ENCODE assay signal across 8 mouse cellular contexts in the genomic region with DNA sequence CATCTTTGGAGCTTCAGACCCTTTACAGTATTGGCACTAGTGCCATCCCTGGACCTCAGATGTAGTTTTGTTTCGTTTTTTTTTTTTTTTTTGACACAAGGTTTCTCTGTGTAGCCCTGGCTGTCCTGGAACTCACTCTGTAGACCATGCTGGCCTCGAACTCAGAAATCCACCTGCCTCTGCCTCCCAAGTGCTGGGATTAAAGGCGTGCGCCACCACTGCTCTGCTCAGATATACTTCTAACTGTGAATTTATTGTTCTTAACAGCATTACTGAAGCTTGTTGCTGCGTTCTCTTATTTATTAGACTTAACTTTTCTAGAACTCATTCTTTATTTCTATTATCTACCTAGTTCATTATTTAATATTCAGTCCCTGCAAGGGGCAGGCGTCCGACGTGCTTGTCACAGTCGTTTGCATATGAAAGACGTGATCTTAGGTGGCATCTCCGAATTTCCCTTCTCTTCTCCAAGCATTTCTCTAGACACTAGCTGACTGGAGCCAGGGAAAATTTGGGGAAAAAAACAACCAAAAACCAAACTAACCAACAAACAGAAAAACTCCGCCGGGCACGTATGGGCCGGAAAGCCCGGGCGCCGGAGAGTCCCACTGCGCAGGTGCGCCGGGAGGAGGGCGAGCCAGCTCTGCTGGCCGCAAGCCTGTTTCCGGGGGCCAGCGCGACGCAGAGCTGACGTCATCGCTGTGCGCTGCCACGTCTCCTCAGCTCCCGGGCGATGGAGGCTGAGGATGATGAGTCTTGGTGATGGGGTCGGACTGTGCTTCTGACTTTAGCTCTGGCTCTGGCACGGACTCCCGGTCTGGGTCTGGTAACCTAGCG. TPM values are rescaled to one million over a fixed set of nuclear protein-coding genes. Genes with fewer than 3 reads are reported as not detected.
DNase-seq lines count a peak whose midpoint lies in the region; ATAC-seq and TF ChIP-seq lines count a peak whose summit lies in the region.

No protein-coding gene starts in this region.

- peak; percentile 99 for TF ChIP-seq POLR2A in CH12.LX (IDR thresholded peaks at IDR 0.05; ENCODE audit: low read depth, low read length)

- peak overlapping the region; percentile 96 for H3K9ac ChIP-seq in CH12.LX (ENCODE audit: insufficient read depth, low read depth)
- H3K9ac ChIP-seq in forebrain, embryonic 12.5 days: peak overlapping the region; percentile 79
- peak overlapping the region; percentile 72 for H3K9ac ChIP-seq in liver, postnatal 0 days (replicated peaks)
- H3K9ac ChIP-seq in neural tube, embryonic 14.5 days (replicated peaks; ENCODE audit: low read depth, low read length): peak overlapping the region; percentile 92

- peak; percentile 97 for ATAC-seq in forebrain, embryonic 12.5 days (ENCODE audit: low FRiP score)
- ATAC-seq in liver, postnatal 0 days: peak; percentile 99
- ATAC-seq in neural tube, embryonic 14.5 days (ENCODE audit: low read depth): peak; percentile 97

- intact Hi-C loops in heart, postnatal 10 days (cut with DNase I): no loop called here

- no peaks in the 10 kb centered on the region for H3K9me3 ChIP-seq in CH12.LX (replicated peaks; ENCODE audit: low read length)
- H3K9me3 ChIP-seq in forebrain, embryonic 12.5 days: no peaks in the 10 kb centered on the region
- no peaks in the 10 kb centered on the region for H3K9me3 ChIP-seq in liver, postnatal 0 days (ENCODE audit: low read length)
- no peaks in the 10 kb centered on the region for H3K9me3 ChIP-seq in neural tube, embryonic 14.5 days (ENCODE audit: control insufficient read depth, low read length)

- H3K79me2 ChIP-seq in CH12.LX (replicated peaks; ENCODE audit: control insufficient read depth, extremely low read depth, insufficient read depth, poor library complexity, severe bottlenecking): peaks cover 44% of the 10 kb centered on the region

- peaks cover 2% of the 10 kb centered on the region for H3K27me3 ChIP-seq in CH12.LX (replicated peaks)
- peaks cover 23% of the 10 kb centered on the region for H3K27me3 ChIP-seq in forebrain, embryonic 12.5 days
- no peaks in the 10 kb centered on the region for H3K27me3 ChIP-seq in liver, postnatal 0 days (ENCODE audit: insufficient read depth, low read length)
- no peaks in the 10 kb centered on the region for H3K27me3 ChIP-seq in neural tube, embryonic 14.5 days (ENCODE audit: control insufficient read depth, insufficient read depth, low read length)

- in situ Hi-C loops in CH12.LX (cut with MboI; ENCODE audit: low pct_ligation_motif_present, low pct_unique_long_range_greater_than_20kb, low sequenced_read_pairs): no loop called here

- DNase-seq in CH12.LX (ENCODE audit: extremely low read depth): peak; percentile 97
- DNase-seq in c-Kit-positive CD71-positive TER-119-negative erythroid progenitor cells, embryonic 14.5 days (ENCODE audit: low read depth): peak; percentile 90
- DNase-seq in heart, postnatal 10 days: peak; percentile 96 to 97
- peak; percentile 75 for DNase-seq in large intestine, adult 2 months (ENCODE audit: low read depth, low spot score)
- DNase-seq in liver, postnatal 0 days: peak; percentile 95
- peak; percentile 97 for DNase-seq in testis, postnatal 10 days (ENCODE audit: low spot score)

- peak overlapping the region; percentile 29 for H3K4me2 ChIP-seq in CH12.LX (ENCODE audit: insufficient read depth, low read depth, poor library complexity, severe bottlenecking)
- peak overlapping the region; percentile 57 for H3K4me2 ChIP-seq in forebrain, embryonic 12.5 days
- peak overlapping the region; percentile 78 for H3K4me2 ChIP-seq in liver, postnatal 0 days (ENCODE audit: low read depth, low read length)
- H3K4me2 ChIP-seq in neural tube, embryonic 14.5 days (ENCODE audit: low read depth, low read length): peak overlapping the region; percentile 68

- H3K27ac ChIP-seq in CH12.LX (ENCODE audit: insufficient read depth, low read depth): peak overlapping the region; percentile 8; the same call in 1 of the 2 replicates
- peak overlapping the region; percentile 75 for H3K27ac ChIP-seq in forebrain, embryonic 12.5 days
- peak overlapping the region; percentile 79 for H3K27ac ChIP-seq in liver, postnatal 0 days (ENCODE audit: low read depth)
- H3K27ac ChIP-seq in neural tube, embryonic 14.5 days (ENCODE audit: low read depth, low read length): peak overlapping the region; percentile 81

- no peak for TF ChIP-seq EP300 in CH12.LX (IDR thresholded peaks at IDR 0.05; ENCODE audit: low read length)
- peak; percentile 16; the same call in 1 of the 2 replicates for TF ChIP-seq EP300 in liver, postnatal 0 days (IDR thresholded peaks at IDR 0.05; ENCODE audit: low read depth)

- TF ChIP-seq RAD21 in CH12.LX (IDR thresholded peaks at IDR 0.05; ENCODE audit: low read depth, low read length): no peak

- dilution Hi-C loops in CH12.LX (cut with MboI; ENCODE audit: extremely low pct_ligation_motif_present, extremely low pct_unique_long_range_greater_than_20kb, low sequenced_read_pairs): no loop called here

- peak overlapping the region; percentile 89 to 97 (median 90) for H3K4me3 ChIP-seq in CH12.LX (replicated peaks in 1 of 3; ENCODE audit: low read depth in 2 of 3, low read length in 2 of 3, poor library complexity in 1 of 3)
- peak overlapping the region; percentile 78 for H3K4me3 ChIP-seq in forebrain, embryonic 12.5 days (replicated peaks)
- peak overlapping the region; percentile 76 for H3K4me3 ChIP-seq in liver, postnatal 0 days (ENCODE audit: low read depth, low read length)
- peak overlapping the region; percentile 91 for H3K4me3 ChIP-seq in neural tube, embryonic 14.5 days (ENCODE audit: low read depth, low read length)

- peaks cover 7 to 35% of the 10 kb centered on the region in 2 experiments for H3K4me1 ChIP-seq in CH12.LX (ENCODE audit: control insufficient read depth in 1 of 2, insufficient read depth in 2 of 2)
- peaks cover 11% of the 10 kb centered on the region for H3K4me1 ChIP-seq in forebrain, embryonic 12.5 days
- peaks cover 12% of the 10 kb centered on the region; the same call in 1 of the 2 replicates for H3K4me1 ChIP-seq in liver, postnatal 0 days (ENCODE audit: insufficient read depth)
- peaks cover 10% of the 10 kb centered on the region for H3K4me1 ChIP-seq in neural tube, embryonic 14.5 days (ENCODE audit: control insufficient read depth, insufficient read depth, low read length)

- 6% methylated on average over 37 of the region's 37 CpGs for WGBS in forebrain, embryonic 12.5 days
- WGBS in large intestine, adult 2 months: 7% methylated on average over 37 of the region's 37 CpGs
- 6% methylated on average over 37 of the region's 37 CpGs for WGBS in liver, postnatal 0 days (ENCODE audit: insufficient replicate concordance)
- 6% methylated on average over 37 of the region's 37 CpGs for WGBS in neural tube, embryonic 14.5 days

- H3K36me3 ChIP-seq in CH12.LX (replicated peaks in 1 of 2; ENCODE audit: control insufficient read depth in 1 of 2, insufficient read depth in 1 of 2, low read length in 1 of 2): peaks cover 16 to 29% of the 10 kb centered on the region in 2 experiments
- peaks cover 17% of the 10 kb centered on the region for H3K36me3 ChIP-seq in forebrain, embryonic 12.5 days (replicated peaks)
- H3K36me3 ChIP-seq in liver, postnatal 0 days (replicated peaks; ENCODE audit: insufficient read depth, low read length): peaks cover 18% of the 10 kb centered on the region
- H3K36me3 ChIP-seq in neural tube, embryonic 14.5 days (ENCODE audit: control insufficient read depth, insufficient read depth, low read length): peaks cover 5% of the 10 kb centered on the region; the same call in 1 of the 2 replicates

- no peak for TF ChIP-seq CTCF in CH12.LX (conservative IDR thresholded peaks at IDR 0.05 in 1 of 2, IDR thresholded peaks at IDR 0.05 in 1 of 2; ENCODE audit: low read depth in 2 of 2, low read length in 2 of 2)
- TF ChIP-seq CTCF in liver, postnatal 0 days (IDR thresholded peaks at IDR 0.05; ENCODE audit: low read depth): no peak

TF ChIP-seq in CH12.LX, 34 proteins besides CTCF, POLR2A, EP300 and RAD21 (continues in another document):
- TF ChIP-seq SMC3 (IDR thresholded peaks at IDR 0.05; ENCODE audit: low read depth, low read length) (no peak), ZC3H11A (IDR thresholded peaks at IDR 0.05; ENCODE audit: low read depth, low read length) (no peak), POLR2AphosphoS2 (IDR thresholded peaks at IDR 0.05; ENCODE audit: low read depth, low read length) (peak; percentile 87; the same call in 1 of the 2 replicates), NRF1 (IDR thresholded peaks at IDR 0.05; ENCODE audit: low read depth, low read length) (peak; percentile 97), KAT2A (IDR thresholded peaks at IDR 0.05; ENCODE audit: insufficient replicate concordance, low read length) (peak; percentile 86; the same call in 1 of the 2 replicates)

RNA-seq across cellular contexts. Expression of a gene that starts 3.9 kb away (rescaled TPM):
- total RNA-seq in CH12.LX (2012; rRNA removed) (61.9 and 66.5 TPM in 2 replicates), CH12.LX (2014; rRNA removed) (42.3 and 52.3 TPM in 2 replicates)
- 120 and 137 TPM in 2 replicates for polyA plus RNA-seq in CH12.LX (2012; ENCODE audit: insufficient read length, low read depth)
- polyA plus RNA-seq in forebrain, embryonic 12.5 days (2016; fragmentation: Nextera tagmentation; extraction: Ambion mirVana): 57.4 and 70.5 TPM in 2 replicates
- 10 to 100 TPM; 24.2 to 30.8 TPM for total RNA-seq in heart, postnatal 10 days (2021)
- polyA plus RNA-seq in large intestine, adult 2 months (2012; rRNA removed): 63.7 and 65.3 TPM in 2 replicates
- polyA plus RNA-seq in liver, postnatal 0 days (2015; fragmentation: Nextera tagmentation; extraction: Ambion mirVana): 15.7 and 18.4 TPM in 2 replicates
- polyA plus RNA-seq in neural tube, embryonic 14.5 days (2014; fragmentation: Nextera tagmentation; extraction: Ambion mirVana): 30.8 and 44.0 TPM in 2 replicates

RNA-seq across cellular contexts. Expression of a gene that starts 12.3 kb away (rescaled TPM):
- total RNA-seq in CH12.LX (2012; rRNA removed) (41.4 and 44.2 TPM in 2 replicates), CH12.LX (2014; rRNA removed) (65.6 and 76.9 TPM in 2 replicates)
- 54.7 and 54.8 TPM in 2 replicates for polyA plus RNA-seq in CH12.LX (2012; ENCODE audit: insufficient read length, low read depth)
- polyA plus RNA-seq in forebrain, embryonic 12.5 days (2016; fragmentation: Nextera tagmentation; extraction: Ambion mirVana): 72.7 and 78.4 TPM in 2 replicates
- 10 to 100 TPM; 14.0 to 15.5 TPM for total RNA-seq in heart, postnatal 10 days (2021)
- polyA plus RNA-seq in large intestine, adult 2 months (2012; rRNA removed): 10.3 and 12.6 TPM in 2 replicates
- 6.1 and 6.3 TPM in 2 replicates for polyA plus RNA-seq in liver, postnatal 0 days (2015; fragmentation: Nextera tagmentation; extraction: Ambion mirVana)
- 57.0 and 64.2 TPM in 2 replicates for polyA plus RNA-seq in neural tube, embryonic 14.5 days (2014; fragmentation: Nextera tagmentation; extraction: Ambion mirVana)

RNA-seq across cellular contexts. Expression of a gene that starts 39.9 kb away (rescaled TPM):
- total RNA-seq in CH12.LX (2012; rRNA removed): 49.7 and 50.1 TPM in 2 replicates
- 32.5 and 36.5 TPM in 2 replicates for total RNA-seq in CH12.LX (2014; rRNA removed)
- polyA plus RNA-seq in CH12.LX (2012; ENCODE audit: insufficient read length, low read depth): 45.1 and 45.3 TPM in 2 replicates
- polyA plus RNA-seq in forebrain, embryonic 12.5 days (2016; fragmentation: Nextera tagmentation; extraction: Ambion mirVana): 30.5 and 37.0 TPM in 2 replicates
- total RNA-seq in heart, postnatal 10 days (2021): 10 to 100 TPM; 54.1 to 59.0 TPM
- polyA plus RNA-seq in large intestine, adult 2 months (2012; rRNA removed): 9.9 and 13.4 TPM in 2 replicates
- polyA plus RNA-seq in liver, postnatal 0 days (2015; fragmentation: Nextera tagmentation; extraction: Ambion mirVana): 14.8 and 17.0 TPM in 2 replicates
- polyA plus RNA-seq in neural tube, embryonic 14.5 days (2014; fragmentation: Nextera tagmentation; extraction: Ambion mirVana): 31.9 and 33.2 TPM in 2 replicates

Comparison
In these comparisons a context has a peak if more than half of its experiments do, and no peak if none do; other contexts are left out.
1. Peak in every context shown above with its lines: DNase-seq, ATAC-seq, H3K4me3 ChIP-seq and H3K27ac ChIP-seq.
2. H3K27ac ChIP-seq: peak in every context shown above with its lines; median percentile 81 in neural tube, embryonic 14.5 days; 79 in liver, postnatal 0 days; 75 in forebrain, embryonic 12.5 days; 8 in CH12.LX.